Mouse (Mus musculus): Measurements from ENCODE around the gene Scrn2.

Scrn2 gene

DNA sequence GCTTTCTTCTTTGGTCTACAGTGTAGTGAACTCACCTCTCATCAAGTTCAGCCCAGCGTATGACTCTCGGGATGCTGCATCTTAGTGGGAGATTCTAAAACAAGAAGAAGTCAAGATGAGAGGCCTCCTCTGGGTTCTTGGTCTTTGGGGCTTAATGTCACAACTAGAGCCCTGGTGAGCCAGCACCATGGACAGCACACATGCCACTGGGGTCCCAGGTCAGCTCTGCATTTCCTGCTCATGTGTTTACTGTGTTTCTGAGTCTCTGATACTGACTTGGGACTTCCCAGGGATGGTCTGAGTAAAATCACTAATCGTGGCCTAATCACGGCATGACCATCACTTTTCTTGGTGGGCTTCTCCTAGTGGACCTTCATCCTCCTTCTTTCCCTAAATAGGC, 49.0 kb downstream of the Scrn2 start:
- in situ Hi-C loops (cut with MboI; ENCODE audit: low pct_unique_long_range_greater_than_20kb in 1 of 2, low sequenced_read_pairs in 2 of 2, unreplicated experiment in 1 of 2), result no loop called here

DNA sequence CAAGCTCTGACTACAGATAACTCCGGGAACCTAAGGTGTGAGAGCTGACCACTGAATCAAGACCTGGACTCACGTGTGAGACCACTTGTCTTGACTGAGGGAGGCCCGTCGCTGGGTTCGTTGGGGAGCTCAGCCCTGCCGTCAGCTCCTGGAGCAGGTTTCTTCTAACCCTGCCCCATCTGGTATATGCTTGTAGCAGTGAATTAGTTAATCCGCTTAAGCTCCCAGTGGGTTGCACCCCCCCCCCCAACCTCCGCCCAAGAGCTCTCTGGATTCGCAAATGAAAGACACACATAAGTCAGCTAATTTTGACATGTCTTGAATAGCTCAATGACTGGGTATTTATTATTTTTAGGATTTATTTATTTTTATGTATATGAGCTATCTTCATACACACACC, 50.6 kb downstream of the Scrn2 start:
- in situ Hi-C loops (cut with MboI; ENCODE audit: low pct_unique_long_range_greater_than_20kb in 1 of 2, low sequenced_read_pairs in 2 of 2, unreplicated experiment in 1 of 2), result no loop called here

DNA sequence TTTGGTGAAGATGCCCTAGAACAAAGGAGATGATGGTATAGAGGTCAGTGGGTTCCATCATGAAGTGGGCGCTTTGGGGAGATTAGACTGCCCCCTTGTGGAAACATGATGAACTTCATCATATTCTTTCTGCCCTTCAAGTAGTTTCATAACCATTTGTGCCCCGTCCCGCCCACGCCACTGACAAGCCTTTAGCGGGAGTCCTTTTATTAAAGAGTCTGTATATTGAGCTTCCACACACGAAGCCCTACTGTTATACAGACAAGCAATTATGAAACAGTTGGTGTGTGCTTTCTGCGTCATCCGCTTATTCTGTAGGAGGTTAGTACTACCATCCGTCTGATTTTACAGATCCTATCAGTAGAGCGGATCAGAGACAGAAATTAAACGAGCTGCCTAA, 53.2 kb downstream of the Scrn2 start:
- in situ Hi-C loops (cut with MboI; ENCODE audit: low pct_unique_long_range_greater_than_20kb in 1 of 2, low sequenced_read_pairs in 2 of 2, unreplicated experiment in 1 of 2), result no loop called here

All from mouse embryonic stem cell (cell line).